Mouse (Mus musculus) heart, embryonic 14.5 days (tissue): ENCODE results near the gene Olfr773. TPM values are rescaled to one million over a fixed set of nuclear protein-coding genes. Genes with fewer than 3 reads are reported as not detected.
"Not testable (repeated sequence)": the region's sequence is repeated elsewhere in the genome, so short reads cannot be mapped to it uniquely, and the experiment has no call there.

Experiments used
- ATAC-seq: fragments of 200-750 bp; cut with Nextera tagmentation; 2 replicates; pipeline ENCODE4 v1.8.0; 2017; ENCODE audit warnings: low read depth, moderate TSS enrichment; ENCODE audit not compliant: insufficient number of reproducible peaks, insufficient read depth, low FRiP score
- H3K27ac ChIP-seq, 2 experiments: fragments of 200-500 bp in 1 of 2; fragments of 300-500 bp in 1 of 2; sonication (generic) in 1 of 2; replicated peaks in 1 of 2; 2 replicates each; pipeline ENCODE4 v1.5.1; 2012 to 2014; ENCODE audit warnings: low read depth in 2 of 2, low read length in 2 of 2, control low read depth in 1 of 2, mild to moderate bottlenecking in 1 of 2, mixed read lengths in 1 of 2; ENCODE audit not compliant: control insufficient read depth in 1 of 2, insufficient read depth in 1 of 2
- H3K27me3 ChIP-seq: fragments of 300-500 bp; sonication (generic); 2 replicates; pipeline ENCODE4 v1.6.1; 2014; ENCODE audit warnings: mild to moderate bottlenecking, low read length, control low read depth; ENCODE audit not compliant: control insufficient read depth, insufficient read depth
- H3K36me3 ChIP-seq: fragments of 300-500 bp; sonication (generic); 2 replicates; pipeline ENCODE4 v1.6.1; 2014; ENCODE audit warnings: mild to moderate bottlenecking, control low read depth, low read length, mixed read lengths; ENCODE audit not compliant: control insufficient read depth, insufficient read depth
- H3K4me1 ChIP-seq, 2 experiments: fragments of 200-500 bp in 1 of 2; fragments of 300-500 bp in 1 of 2; sonication (generic) in 1 of 2; 2 replicates each; pipeline ENCODE4 v1.6.1; 2012 to 2014; ENCODE audit warnings: low read length in 2 of 2, control low read depth in 1 of 2, mixed read lengths in 1 of 2; ENCODE audit not compliant: control insufficient read depth in 2 of 2, insufficient read depth in 2 of 2
- H3K4me2 ChIP-seq: fragments of 300-500 bp; sonication (generic); 2 replicates; pipeline ENCODE4 v1.6.1; 2014; ENCODE audit warnings: mild to moderate bottlenecking, low read length
- H3K4me3 ChIP-seq, 2 experiments: fragments of 200-500 bp in 1 of 2; fragments of 300-500 bp in 1 of 2; sonication (generic) in 1 of 2; 2 replicates each; pipeline ENCODE4 v1.5.1; 2012 to 2014; ENCODE audit warnings: low read length in 2 of 2, mild to moderate bottlenecking in 2 of 2, control low read depth in 1 of 2, low read depth in 1 of 2, moderate library complexity in 1 of 2; ENCODE audit not compliant: control insufficient read depth in 1 of 2, insufficient read depth in 1 of 2
- H3K9ac ChIP-seq: fragments of 300-500 bp; sonication (generic); 2 replicates; pipeline ENCODE4 v1.6.1; 2014; ENCODE audit warnings: mild to moderate bottlenecking, low read length
- H3K9me3 ChIP-seq: fragments of 300-500 bp; sonication (generic); 2 replicates; pipeline ENCODE4 v1.6.1; 2016; ENCODE audit warnings: low read length, control low read depth; ENCODE audit not compliant: control insufficient read depth
- WGBS: fragments of 180-500 bp; shearing (Covaris S2); extraction: QIAGEN DNeasy Blood & Tissue Kit; methylation state at CpG from one replicate; pipeline ENCODE4 v1.1.7; 2014; 5-methylcytosine and 5-hydroxymethylcytosine counted together
- polyA plus RNA-seq: library from polyadenylated mRNA; unstranded; fragments of >200 nt; fragmentation: Nextera tagmentation; extraction: Ambion mirVana; gene quantifications from 2 replicates; pipeline ENCODE4 v1.2.1, GENCODE M21; 2014

Olfr773 gene
- polyA plus RNA-seq = not detected in 2 replicates

- not testable (repeated sequence) for ATAC-seq
These were observed at the start of gene Olfr773 for GRCm38 (mm10) chr10:129187319-129187718. Olfr773 (minus strand) TSS chr10:129187419.

GRCm38 (mm10) chr10:129235904-129236303 is 48.7 kb upstream of the Olfr773 start, which contains the start of gene Olfr774:
Olfr774 (plus strand) TSS chr10:129236204.
- WGBS = 66% methylated on average over 2 of the region's 2 CpGs
- H3K27me3 ChIP-seq = no peaks in the 10 kb centered on the region
- no peak within 1 kb of the TSS for H3K4me3 ChIP-seq
- no peak within 1 kb of the TSS for H3K4me2 ChIP-seq
- H3K9ac ChIP-seq = no peak within 1 kb of the TSS
- no peaks in the 10 kb centered on the region; the same call in 1 of the 2 replicates for H3K9me3 ChIP-seq
- no peak for ATAC-seq
- no peaks in the 10 kb centered on the region for H3K36me3 ChIP-seq
- H3K4me1 ChIP-seq = no peaks in the 10 kb centered on the region
- H3K27ac ChIP-seq = no peak within 1 kb of the TSS

More at GRCm38 (mm10) chr10:129187319-129187718, at the start of gene Olfr773:
- H3K36me3 ChIP-seq, H3K4me3 ChIP-seq, H3K4me1 ChIP-seq, H3K27me3 ChIP-seq, H3K9ac ChIP-seq, H3K27ac ChIP-seq, H3K9me3 ChIP-seq, H3K4me2 ChIP-seq: not testable (repeated sequence)

- H3K4me3 ChIP-seq = no peak overlapping the region
- 69% methylated on average over 1 of the region's 1 CpGs for WGBS
- H3K9me3 ChIP-seq = no peaks in the 10 kb centered on the region; the same call in 1 of the 2 replicates
- H3K4me2 ChIP-seq = no peak overlapping the region
- no peak overlapping the region for H3K27ac ChIP-seq
- H3K4me1 ChIP-seq = no peaks in the 10 kb centered on the region
- H3K36me3 ChIP-seq = no peaks in the 10 kb centered on the region
- no peak for ATAC-seq
- no peak overlapping the region for H3K9ac ChIP-seq
- no peaks in the 10 kb centered on the region for H3K27me3 ChIP-seq
These were observed 43.5 kb upstream of the Olfr773 start for GRCm38 (mm10) chr10:129230737-129231136.

GRCm38 (mm10) chr10:129177821-129178220 is 9.4 kb downstream of the Olfr773 start, which contains the start of gene Olfr772:
Olfr772 (minus strand) TSS chr10:129177921.
- H3K4me3 ChIP-seq, H3K4me1 ChIP-seq, H3K27me3 ChIP-seq, H3K9me3 ChIP-seq, H3K27ac ChIP-seq, H3K36me3 ChIP-seq, H3K4me2 ChIP-seq, H3K9ac ChIP-seq, ATAC-seq: not testable (repeated sequence)
- WGBS = 67% methylated on average over 3 of the region's 4 CpGs

- H3K4me1 ChIP-seq = no peaks in the 10 kb centered on the region
- H3K9ac ChIP-seq = no peak within 1 kb of the TSS
- H3K9me3 ChIP-seq = no peaks in the 10 kb centered on the region
- H3K27me3 ChIP-seq = no peaks in the 10 kb centered on the region
- no peak within 1 kb of the TSS for H3K4me3 ChIP-seq
- 60% methylated on average over 1 of the region's 1 CpGs for WGBS
- H3K36me3 ChIP-seq = no peaks in the 10 kb centered on the region
- H3K4me2 ChIP-seq = no peak within 1 kb of the TSS
- no peak for ATAC-seq
- no peak within 1 kb of the TSS for H3K27ac ChIP-seq
These were observed 22.6 kb downstream of the Olfr773 start, which contains the start of gene Olfr771 for GRCm38 (mm10) chr10:129164651-129165050. Olfr771 (minus strand) TSS chr10:129164751.

- no peak for ATAC-seq
- H3K9ac ChIP-seq = no peak within 1 kb of the TSS
- H3K27ac ChIP-seq = no peak within 1 kb of the TSS
- H3K4me3 ChIP-seq = no peak within 1 kb of the TSS
- no peak within 1 kb of the TSS for H3K4me2 ChIP-seq
- 81% methylated on average over 2 of the region's 2 CpGs for WGBS
- no peaks in the 10 kb centered on the region for H3K27me3 ChIP-seq
- H3K9me3 ChIP-seq = no peaks in the 10 kb centered on the region
- no peaks in the 10 kb centered on the region for H3K36me3 ChIP-seq
- H3K4me1 ChIP-seq = no peaks in the 10 kb centered on the region
These were observed 48.3 kb downstream of the Olfr773 start, which contains the start of gene Olfr770 for GRCm38 (mm10) chr10:129138898-129139297. Olfr770 (minus strand) TSS chr10:129138998.

Other genes with a start within 250 kb of the Olfr773 start
- gene Mettl7b, start 226.4 kb downstream of the Olfr773 start, polyA plus RNA-seq = 0.32 TPM in 1 of 2 replicates, not detected in the other
- not detected in 2 replicates for gene Olfr9, start 198.0 kb downstream of the Olfr773 start, polyA plus RNA-seq
- gene Olfr763, start 176.6 kb downstream of the Olfr773 start, polyA plus RNA-seq = not detected in 2 replicates
- not detected in 2 replicates for gene Olfr764-ps1, start 147.5 kb downstream of the Olfr773 start, polyA plus RNA-seq
- not detected in 2 replicates for gene Olfr765, start 137.4 kb downstream of the Olfr773 start, polyA plus RNA-seq
- not detected in 2 replicates for gene Olfr766-ps1, start 118.4 kb downstream of the Olfr773 start, polyA plus RNA-seq
- gene Olfr767, start 104.5 kb downstream of the Olfr773 start, polyA plus RNA-seq = not detected in 2 replicates
- gene Olfr768, start 88.0 kb downstream of the Olfr773 start, polyA plus RNA-seq = not detected in 2 replicates
- gene Olfr769, start 69.6 kb downstream of the Olfr773 start, polyA plus RNA-seq = not detected in 2 replicates
- not detected in 2 replicates for gene Olfr770, start 48.4 kb downstream of the Olfr773 start, polyA plus RNA-seq
- not detected in 2 replicates for gene Olfr771, start 22.7 kb downstream of the Olfr773 start, polyA plus RNA-seq
- not detected in 2 replicates for gene Olfr772, start 9.5 kb downstream of the Olfr773 start, polyA plus RNA-seq
- gene Olfr774, start 48.8 kb upstream of the Olfr773 start, polyA plus RNA-seq = not detected in 2 replicates
- not detected in 2 replicates for gene Olfr775, start 61.0 kb upstream of the Olfr773 start, polyA plus RNA-seq
- not detected in 2 replicates for gene Olfr776, start 71.7 kb upstream of the Olfr773 start, polyA plus RNA-seq
- gene Olfr777, start 84.1 kb upstream of the Olfr773 start, polyA plus RNA-seq = not detected in 2 replicates
- gene Olfr780, start 130.7 kb upstream of the Olfr773 start, polyA plus RNA-seq = not detected in 2 replicates
- gene Olfr781, start 141.4 kb upstream of the Olfr773 start, polyA plus RNA-seq = not detected in 2 replicates
- not detected in 2 replicates for gene Olfr782, start 161.4 kb upstream of the Olfr773 start, polyA plus RNA-seq
- gene Olfr784, start 196.7 kb upstream of the Olfr773 start, polyA plus RNA-seq = 0.08 and 0.09 TPM in 2 replicates
- not detected in 2 replicates for gene Olfr785, start 218.0 kb upstream of the Olfr773 start, polyA plus RNA-seq
- not detected in 2 replicates for gene Olfr786, start 239.9 kb upstream of the Olfr773 start, polyA plus RNA-seq